Mouse (Mus musculus) liver, postnatal 0 days (tissue): Measurements from ENCODE around the gene Mlh3.

Experiments
- CTCF ChIP-seq: sonication (generic); IDR thresholded peaks from 2 replicates; pipeline ENCODE4 v1.5.1; 2016; ENCODE audit warnings: antibody characterized with exemption, low read depth
- EP300 ChIP-seq: IDR thresholded peaks from 2 replicates; pipeline ENCODE4 v1.6.1; 2016; ENCODE audit warnings: antibody characterized with exemption, low read depth, mild to moderate bottlenecking

GRCm38 (mm10) chr12:85219905-85220290 lies 50.5 kb downstream of the Mlh3 start:
- TF ChIP-seq CTCF (no peak), EP300 (no peak)
